Mouse (Mus musculus) lung, postnatal 0 days (tissue): ENCODE measurements around the gene Slc26a11.

ENCODE experiments used
- CTCF ChIP-seq: IDR thresholded peaks from 2 replicates; pipeline ENCODE4 v1.5.1; 2016; ENCODE audit warnings: antibody characterized with exemption, mild to moderate bottlenecking
- EP300 ChIP-seq: IDR thresholded peaks from 2 replicates; pipeline ENCODE4 v1.6.1; 2016; ENCODE audit warnings: antibody characterized with exemption, mild to moderate bottlenecking, control low read depth

- TF ChIP-seq CTCF (no peak), EP300 (no peak)
Observed at GRCm38 (mm10) chr11:119362769-119363533, 7.6 kb downstream of the Slc26a11 start.
